Mouse (Mus musculus) small intestine, adult 10 weeks (tissue): ENCODE results near the gene Vps72. TPM values are rescaled to one million over a fixed set of nuclear protein-coding genes. Genes with fewer than 3 reads are reported as not detected.

Source experiments
- polyA plus RNA-seq: library from polyadenylated mRNA; stranded (reverse); fragments of 350-450 nt; fragmentation: Illumina TruSeq; extraction: RNeasy Lipid Tissue Mini Kit (QIAGEN cat#74804); gene quantifications from one replicate; pipeline ENCODE4 v1.2.3, GENCODE M21; 2014; ENCODE audit warnings: low replicate concordance

Vps72 gene
- polyA plus RNA-seq, result 13.3 TPM

DNA sequence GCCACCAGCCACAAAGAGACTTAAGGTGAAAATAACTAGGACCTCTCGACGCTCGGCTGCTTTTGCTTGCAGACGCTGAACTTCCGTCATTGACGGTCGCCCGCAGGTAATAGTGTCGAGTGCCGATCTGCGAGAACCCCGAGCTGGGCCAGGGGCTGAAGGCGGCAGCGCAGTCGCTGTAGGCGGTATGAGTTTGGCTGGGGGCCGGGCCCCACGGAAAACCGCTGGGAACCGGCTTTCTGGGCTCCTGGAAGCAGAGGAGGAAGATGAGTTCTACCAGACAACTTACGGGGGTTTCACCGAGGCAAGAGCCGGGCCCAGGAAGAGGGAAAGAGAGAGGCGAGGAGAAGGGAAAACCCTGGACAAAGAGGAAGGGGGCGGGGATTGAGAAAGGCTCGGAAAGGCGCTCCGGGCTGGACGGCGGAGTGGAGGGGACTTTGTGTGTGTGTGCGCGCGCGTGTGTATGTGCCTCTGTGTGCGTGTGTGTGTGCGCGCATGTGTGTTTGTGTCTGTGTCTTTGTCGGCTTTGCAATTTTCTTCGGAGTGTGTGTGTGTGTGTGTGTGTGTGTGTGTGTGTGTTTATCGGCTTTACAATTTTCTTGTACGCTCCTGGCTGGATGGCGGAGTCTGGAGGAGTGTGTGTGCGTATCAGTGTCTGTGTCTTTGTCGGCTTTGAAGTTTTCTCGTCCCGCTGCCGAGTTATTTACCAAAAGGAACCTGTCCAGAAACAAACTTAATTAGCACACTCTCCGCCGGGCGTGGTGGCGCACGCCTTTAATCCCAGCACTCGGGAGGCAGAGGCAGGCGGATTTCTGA lies at the start of gene Vps72:
Gene Vps72, plus strand, starts transcription at position 112 of the 816 bp plus-strand sequence.

DNA sequence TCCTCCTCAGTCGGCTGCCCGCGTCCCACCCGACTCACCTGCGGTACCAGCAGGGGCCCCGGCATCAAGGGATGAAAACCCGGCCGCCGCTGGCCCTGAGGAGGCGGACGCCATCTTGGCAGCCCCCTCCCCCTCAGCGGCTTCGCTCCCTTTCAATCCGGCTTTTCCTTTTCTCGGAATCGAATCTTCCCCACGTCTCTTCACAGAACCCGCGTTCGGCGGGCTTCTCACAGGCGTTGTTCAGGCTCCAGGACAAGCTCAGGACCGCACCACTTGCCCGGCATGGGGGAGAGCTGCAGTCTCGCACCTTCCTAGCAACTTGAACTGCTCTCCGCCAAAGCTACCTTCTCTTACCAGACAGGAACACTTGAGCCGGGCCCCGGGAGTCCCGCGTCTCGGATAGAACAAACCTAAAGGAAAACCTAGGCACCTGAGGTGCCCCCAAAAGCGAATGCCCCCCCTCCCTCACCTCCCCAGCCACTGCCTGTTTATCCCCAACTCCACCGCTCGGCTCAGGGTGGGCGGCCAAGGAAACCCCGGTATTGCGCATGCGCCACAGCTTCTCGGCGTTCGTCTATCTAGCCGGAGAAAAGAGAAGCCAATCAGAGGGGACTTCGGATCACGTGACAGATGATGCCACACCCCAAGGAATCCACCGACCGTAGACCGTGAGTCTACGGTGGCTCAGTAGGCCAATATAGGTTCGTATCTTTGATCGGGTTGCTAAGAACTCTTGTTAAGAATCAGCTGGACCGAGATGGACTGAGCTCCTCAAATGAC lies 4.3 kb upstream of the Vps72 start, which contains the start of gene Pip5k1a:
Gene Pip5k1a, minus strand, starts transcription at position 593 of the 780 bp plus-strand sequence.

GRCm38 (mm10) chr3:95124246-95124645 lies 13.4 kb downstream of the Vps72 start, which contains the start of gene Tmod4:
Gene Tmod4 (plus strand): TSS chr3:95124476.

GRCm38 (mm10) chr3:95133680-95134101 lies 22.9 kb downstream of the Vps72 start, which contains the start of the genes Scnm1 and Lysmd1:
Gene Scnm1 (minus strand): TSS chr3:95134011.
Gene Lysmd1 (plus strand): TSS chr3:95134088.

GRCm38 (mm10) chr3:95141952-95142616 lies 31.3 kb downstream of the Vps72 start, which contains the start of gene Tnfaip8l2:
Gene Tnfaip8l2 (minus strand): TSS chr3:95142360.

GRCm38 (mm10) chr3:95159987-95160963 lies 49.5 kb downstream of the Vps72 start, which contains the start of gene Sema6c:
Gene Sema6c (plus strand): TSS chr3:95160457.

Other genes starting within 250 kb of the Vps72 start
- gene Psmb4, start 224.1 kb upstream of the Vps72 start, polyA plus RNA-seq, result 19.9 TPM
- gene Selenbp1, start 178.0 kb upstream of the Vps72 start, polyA plus RNA-seq, result 2.3 TPM
- 15.5 TPM for gene Rfx5, start 156.9 kb upstream of the Vps72 start, polyA plus RNA-seq
- gene Pi4kb, start 136.3 kb upstream of the Vps72 start, polyA plus RNA-seq, result 3.2 TPM
- gene Zfp687, start 95.6 kb upstream of the Vps72 start, polyA plus RNA-seq, result 4.2 TPM
- gene Psmd4, start 68.4 kb upstream of the Vps72 start, polyA plus RNA-seq, result 5.5 TPM
- gene Pip5k1a, start 4.1 kb upstream of the Vps72 start, polyA plus RNA-seq, result 13.7 TPM
- not detected for gene Tmod4, start 13.5 kb downstream of the Vps72 start, polyA plus RNA-seq
- gene Scnm1, start 23.0 kb downstream of the Vps72 start, polyA plus RNA-seq, result 15.3 TPM
- gene Lysmd1, start 23.1 kb downstream of the Vps72 start, polyA plus RNA-seq, result 1.7 TPM
- gene Tnfaip8l2, start 31.3 kb downstream of the Vps72 start, polyA plus RNA-seq, result not detected
- not detected for gene Sema6c, start 49.4 kb downstream of the Vps72 start, polyA plus RNA-seq
- gene Gabpb2, start 106.9 kb downstream of the Vps72 start, polyA plus RNA-seq, result 28.0 TPM
- 14.9 TPM for gene Cdc42se1, start 117.7 kb downstream of the Vps72 start, polyA plus RNA-seq
- 47.6 TPM for gene Mllt11, start 121.1 kb downstream of the Vps72 start, polyA plus RNA-seq
- gene Gm128, start 130.6 kb downstream of the Vps72 start, polyA plus RNA-seq, result not detected
- gene Bnipl, start 140.2 kb downstream of the Vps72 start, polyA plus RNA-seq, result not detected
- gene Mindy1, start 170.3 kb downstream of the Vps72 start, polyA plus RNA-seq, result 44.0 TPM
- 4.0 TPM for gene Prune1, start 171.1 kb downstream of the Vps72 start, polyA plus RNA-seq
- gene Anxa9, start 196.2 kb downstream of the Vps72 start, polyA plus RNA-seq, result 0.22 TPM
- 143 TPM for gene Cers2, start 203.8 kb downstream of the Vps72 start, polyA plus RNA-seq
- gene Setdb1, start 246.2 kb downstream of the Vps72 start, polyA plus RNA-seq, result 10.7 TPM